Mouse (Mus musculus): ENCODE data around the gene Elovl3. TPM values are rescaled to one million over a fixed set of nuclear protein-coding genes. Genes with fewer than 3 reads are reported as not detected.

Elovl3 gene
- polyA plus RNA-seq, 1 experiment from 2014 or later = 0.06 TPM

- no peaks in the 10 kb centered on the region for H3K9me3 ChIP-seq (replicated peaks; ENCODE audit: control insufficient read depth, low read length)
- 70% methylated on average over 5 of the region's 5 CpGs for WGBS
- no peak for ATAC-seq (ENCODE audit: insufficient read depth, low FRiP score)
- no peaks in the 10 kb centered on the region for H3K27me3 ChIP-seq (ENCODE audit: control insufficient read depth, insufficient read depth, low read length)
- H3K9ac ChIP-seq (ENCODE audit: low read length) = no peak overlapping the region
- H3K4me3 ChIP-seq (replicated peaks; ENCODE audit: low read length) = no peak overlapping the region
- H3K4me2 ChIP-seq (ENCODE audit: low read depth, low read length) = no peak overlapping the region
- no peaks in the 10 kb centered on the region for H3K4me1 ChIP-seq (ENCODE audit: control insufficient read depth, insufficient read depth, low read length)
- no peaks in the 10 kb centered on the region; the same call in 1 of the 2 replicates for H3K36me3 ChIP-seq (ENCODE audit: control insufficient read depth, insufficient read depth, low read length)
- H3K27ac ChIP-seq (ENCODE audit: low read length) = no peak overlapping the region
Observed at GRCm38 (mm10) chr19:46172541-46172940, 40.8 kb downstream of the Elovl3 start.

- Histone ChIP-seq H3K27me3 (ENCODE audit: control insufficient read depth, insufficient read depth, low read length) (no peaks in the 10 kb centered on the region), H3K4me3 (replicated peaks; ENCODE audit: low read length) (no peak overlapping the region), H3K9ac (ENCODE audit: low read length) (no peak overlapping the region), H3K4me1 (ENCODE audit: control insufficient read depth, insufficient read depth, low read length) (no peaks in the 10 kb centered on the region), H3K36me3 (ENCODE audit: control insufficient read depth, insufficient read depth, low read length) (no peaks in the 10 kb centered on the region; the same call in 1 of the 2 replicates), H3K27ac (ENCODE audit: low read length) (no peak overlapping the region), H3K4me2 (ENCODE audit: low read depth, low read length) (no peak overlapping the region), H3K9me3 (replicated peaks; ENCODE audit: control insufficient read depth, low read length) (no peaks in the 10 kb centered on the region)
- ATAC-seq (ENCODE audit: insufficient read depth, low FRiP score) = peak; percentile 53; the same call in 1 of the 2 replicates
Observed at GRCm38 (mm10) chr19:46175173-46175572, 43.5 kb downstream of the Elovl3 start.

DNA sequence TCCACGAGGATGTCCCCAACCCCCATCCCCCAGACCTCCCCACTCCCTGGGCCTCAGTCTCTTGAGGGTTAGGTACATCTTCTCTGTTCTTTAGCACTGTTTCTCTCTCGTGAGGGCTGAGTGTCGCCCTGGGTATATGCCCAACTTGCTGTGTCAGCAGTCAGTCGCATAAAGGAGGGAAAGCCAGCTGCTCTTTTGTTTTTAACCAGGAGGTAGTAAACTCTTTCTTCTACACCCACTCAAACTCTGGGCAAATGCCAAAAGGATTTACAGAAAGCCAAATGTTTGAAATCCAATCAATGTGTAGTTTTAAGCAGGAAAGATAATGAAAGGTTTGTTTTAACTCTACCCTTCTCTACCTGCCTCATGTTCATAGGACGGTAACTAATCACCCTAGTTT, 45.3 kb downstream of the Elovl3 start:
- no peak overlapping the region for H3K9ac ChIP-seq (ENCODE audit: low read length)
- no peaks in the 10 kb centered on the region for H3K9me3 ChIP-seq (replicated peaks; ENCODE audit: control insufficient read depth, low read length)
- H3K4me2 ChIP-seq (ENCODE audit: low read depth, low read length) = no peak overlapping the region
- ATAC-seq (ENCODE audit: insufficient read depth, low FRiP score) = no peak
- H3K4me1 ChIP-seq (ENCODE audit: control insufficient read depth, insufficient read depth, low read length) = no peaks in the 10 kb centered on the region
- WGBS = 56% methylated on average over 5 of the region's 5 CpGs
- no peaks in the 10 kb centered on the region for H3K27me3 ChIP-seq (ENCODE audit: control insufficient read depth, insufficient read depth, low read length)
- no peak overlapping the region for H3K27ac ChIP-seq (ENCODE audit: low read length)
- H3K36me3 ChIP-seq (ENCODE audit: control insufficient read depth, insufficient read depth, low read length) = no peaks in the 10 kb centered on the region
- H3K4me3 ChIP-seq (replicated peaks; ENCODE audit: low read length) = no peak overlapping the region

- Histone ChIP-seq H3K4me3 (replicated peaks; ENCODE audit: low read length) (no peak overlapping the region), H3K4me1 (ENCODE audit: control insufficient read depth, insufficient read depth, low read length) (no peaks in the 10 kb centered on the region), H3K9ac (ENCODE audit: low read length) (no peak overlapping the region), H3K36me3 (ENCODE audit: control insufficient read depth, insufficient read depth, low read length) (no peaks in the 10 kb centered on the region; the same call in 1 of the 2 replicates), H3K4me2 (ENCODE audit: low read depth, low read length) (no peak overlapping the region), H3K9me3 (replicated peaks; ENCODE audit: control insufficient read depth, low read length) (no peaks in the 10 kb centered on the region), H3K27me3 (ENCODE audit: control insufficient read depth, insufficient read depth, low read length) (no peaks in the 10 kb centered on the region), H3K27ac (ENCODE audit: low read length) (no peak overlapping the region)
- no peak for ATAC-seq (ENCODE audit: insufficient read depth, low FRiP score)
- 88% methylated on average over 2 of the region's 2 CpGs for WGBS
Observed at GRCm38 (mm10) chr19:46180274-46180673, 48.6 kb downstream of the Elovl3 start.

- WGBS = 95% methylated on average over 3 of the region's 3 CpGs
- Histone ChIP-seq H3K4me3 (replicated peaks; ENCODE audit: low read length) (no peak overlapping the region), H3K4me2 (ENCODE audit: low read depth, low read length) (no peak overlapping the region), H3K27me3 (ENCODE audit: control insufficient read depth, insufficient read depth, low read length) (no peaks in the 10 kb centered on the region), H3K9ac (ENCODE audit: low read length) (no peak overlapping the region), H3K36me3 (ENCODE audit: control insufficient read depth, insufficient read depth, low read length) (no peaks in the 10 kb centered on the region; the same call in 1 of the 2 replicates), H3K4me1 (ENCODE audit: control insufficient read depth, insufficient read depth, low read length) (no peaks in the 10 kb centered on the region), H3K9me3 (replicated peaks; ENCODE audit: control insufficient read depth, low read length) (no peaks in the 10 kb centered on the region), H3K27ac (ENCODE audit: low read length) (no peak overlapping the region)
- no peak for ATAC-seq (ENCODE audit: insufficient read depth, low FRiP score)
Observed at GRCm38 (mm10) chr19:46182241-46182640, 50.5 kb downstream of the Elovl3 start.

Other genes starting within 250 kb of the Elovl3 start
- 15.4 and 17.7 TPM in 2 replicates for gene Armh3, start 133.4 kb upstream of the Elovl3 start, polyA plus RNA-seq (2015; fragmentation: Nextera tagmentation; extraction: Ambion mirVana)
- gene Hps6, start 128.4 kb upstream of the Elovl3 start, polyA plus RNA-seq (2015; fragmentation: Nextera tagmentation; extraction: Ambion mirVana) = 8.5 and 9.0 TPM in 2 replicates
- gene Pprc1, start 87.0 kb upstream of the Elovl3 start, polyA plus RNA-seq (2015; fragmentation: Nextera tagmentation; extraction: Ambion mirVana) = 26.2 and 30.3 TPM in 2 replicates
- 37.4 and 41.4 TPM in 2 replicates for gene Ldb1, start 86.7 kb upstream of the Elovl3 start, polyA plus RNA-seq (2015; fragmentation: Nextera tagmentation; extraction: Ambion mirVana)
- 72.7 and 79.8 TPM in 2 replicates for gene Nolc1, start 56.0 kb upstream of the Elovl3 start, polyA plus RNA-seq (2015; fragmentation: Nextera tagmentation; extraction: Ambion mirVana)
- gene Pitx3, start 16.4 kb downstream of the Elovl3 start, polyA plus RNA-seq (2015; fragmentation: Nextera tagmentation; extraction: Ambion mirVana) = 0.57 TPM in 1 of 2 replicates, not detected in the other
- 36.4 and 40.4 TPM in 2 replicates for gene Gbf1, start 20.6 kb downstream of the Elovl3 start, polyA plus RNA-seq (2015; fragmentation: Nextera tagmentation; extraction: Ambion mirVana)
- gene Nfkb2, start 172.4 kb downstream of the Elovl3 start, polyA plus RNA-seq (2015; fragmentation: Nextera tagmentation; extraction: Ambion mirVana) = 10.2 and 10.4 TPM in 2 replicates
- gene Psd, start 195.3 kb downstream of the Elovl3 start, polyA plus RNA-seq (2015; fragmentation: Nextera tagmentation; extraction: Ambion mirVana) = 22.1 and 23.0 TPM in 2 replicates
- gene Fbxl15, start 196.3 kb downstream of the Elovl3 start, polyA plus RNA-seq (2015; fragmentation: Nextera tagmentation; extraction: Ambion mirVana) = 14.1 and 16.0 TPM in 2 replicates
- gene Cuedc2, start 206.8 kb downstream of the Elovl3 start, polyA plus RNA-seq (2015; fragmentation: Nextera tagmentation; extraction: Ambion mirVana) = 131 and 133 TPM in 2 replicates
- gene Mfsd13a, start 209.2 kb downstream of the Elovl3 start, polyA plus RNA-seq (2015; fragmentation: Nextera tagmentation; extraction: Ambion mirVana) = 13.8 and 16.8 TPM in 2 replicates
- gene 2310034G01Rik, start 218.4 kb downstream of the Elovl3 start, polyA plus RNA-seq (2015; fragmentation: Nextera tagmentation; extraction: Ambion mirVana) = 1.7 and 1.8 TPM in 2 replicates